Mouse (Mus musculus) kidney, embryonic 15.5 days (tissue): ENCODE results near the gene Mab21l1. TPM values are rescaled to one million over a fixed set of nuclear protein-coding genes. Genes with fewer than 3 reads are reported as not detected.

ENCODE experiments used
- ATAC-seq: fragments of 200-750 bp; cut with Nextera tagmentation; replicated peaks from 2 replicates; pipeline ENCODE4 v1.8.0; 2017; ENCODE audit warnings: moderate TSS enrichment; ENCODE audit not compliant: low FRiP score
- H3K27ac ChIP-seq: fragments of 300-500 bp; sonication (generic); 2 replicates; pipeline ENCODE4 v1.5.1; 2015; ENCODE audit warnings: mild to moderate bottlenecking, inconsistent platforms
- H3K27me3 ChIP-seq: fragments of 300-500 bp; sonication (generic); 2 replicates; pipeline ENCODE4 v1.6.1; 2015; ENCODE audit warnings: inconsistent platforms
- H3K36me3 ChIP-seq: fragments of 300-500 bp; sonication (generic); 2 replicates; pipeline ENCODE4 v1.6.1; 2015; ENCODE audit warnings: inconsistent platforms
- H3K4me1 ChIP-seq: fragments of 300-500 bp; sonication (generic); 2 replicates; pipeline ENCODE4 v1.6.1; 2015; ENCODE audit warnings: inconsistent platforms
- H3K4me2 ChIP-seq: fragments of 300-500 bp; sonication (generic); 2 replicates; pipeline ENCODE4 v1.6.1; 2015; ENCODE audit warnings: moderate library complexity, mild to moderate bottlenecking, inconsistent platforms
- H3K4me3 ChIP-seq: fragments of 300-500 bp; sonication (generic); replicated peaks from 2 replicates; pipeline ENCODE4 v1.5.1; 2015; ENCODE audit warnings: mild to moderate bottlenecking, inconsistent platforms
- H3K9ac ChIP-seq: fragments of 300-500 bp; sonication (generic); 2 replicates; pipeline ENCODE4 v1.6.1; 2015; ENCODE audit warnings: mild to moderate bottlenecking, inconsistent platforms
- H3K9me3 ChIP-seq: fragments of 300-500 bp; sonication (generic); replicated peaks from 2 replicates; pipeline ENCODE4 v1.6.1; 2016; ENCODE audit warnings: inconsistent platforms
- WGBS: fragments of 180-500 bp; shearing (Covaris S2); methylation state at CpG from one replicate; pipeline ENCODE4 v1.1.7; 2015; ENCODE audit warnings: mixed read lengths; 5-methylcytosine and 5-hydroxymethylcytosine counted together
- polyA plus RNA-seq: library from polyadenylated mRNA; unstranded; fragments of >200 nt; fragmentation: Nextera tagmentation; extraction: Ambion mirVana; gene quantifications from 2 replicates; pipeline ENCODE4 v1.2.1, GENCODE M21; 2015

Mab21l1 gene
- polyA plus RNA-seq, 1 experiment from 2014 or later: 1.8 TPM

- H3K27ac ChIP-seq: no peak overlapping the region
- peaks cover 6% of the 10 kb centered on the region; the same call in 1 of the 2 replicates for H3K4me1 ChIP-seq
- no peak overlapping the region for H3K4me2 ChIP-seq
- ATAC-seq: no peak
- no peaks in the 10 kb centered on the region for H3K36me3 ChIP-seq
- 68% methylated on average over 2 of the region's 2 CpGs for WGBS
- H3K4me3 ChIP-seq: no peak overlapping the region
- no peaks in the 10 kb centered on the region for H3K9me3 ChIP-seq
- H3K9ac ChIP-seq: no peak overlapping the region
- peaks cover 36% of the 10 kb centered on the region for H3K27me3 ChIP-seq
Measured at GRCm38 (mm10) chr3:55789856-55790255, 7.5 kb downstream of the Mab21l1 start.

- H3K4me1 ChIP-seq: peaks cover 6% of the 10 kb centered on the region; the same call in 1 of the 2 replicates
- no peak overlapping the region for H3K4me2 ChIP-seq
- no peak for ATAC-seq
- no peaks in the 10 kb centered on the region for H3K36me3 ChIP-seq
- H3K4me3 ChIP-seq: no peak overlapping the region
- H3K27me3 ChIP-seq: peaks cover 31% of the 10 kb centered on the region
- H3K9ac ChIP-seq: no peak overlapping the region
- no peak overlapping the region for H3K27ac ChIP-seq
- 86% methylated on average over 4 of the region's 4 CpGs for WGBS
- no peaks in the 10 kb centered on the region for H3K9me3 ChIP-seq
Measured at GRCm38 (mm10) chr3:55790609-55791008, 8.3 kb downstream of the Mab21l1 start.

- Histone ChIP-seq H3K36me3 (no peaks in the 10 kb centered on the region), H3K4me1 (peaks cover 5% of the 10 kb centered on the region; the same call in 1 of the 2 replicates), H3K9ac (no peak overlapping the region), H3K27me3 (peaks cover 16% of the 10 kb centered on the region), H3K4me2 (no peak overlapping the region), H3K4me3 (no peak overlapping the region), H3K9me3 (no peaks in the 10 kb centered on the region), H3K27ac (no peak overlapping the region)
- WGBS: 74% methylated on average over 5 of the region's 5 CpGs
- ATAC-seq: no peak
Measured at GRCm38 (mm10) chr3:55792251-55792650, 9.9 kb downstream of the Mab21l1 start.

GRCm38 (mm10) chr3:55793842-55794575 is 11.7 kb downstream of the Mab21l1 start:
- WGBS: 43% methylated on average over 7 of the region's 7 CpGs

GRCm38 (mm10) chr3:55794768-55795167 is 12.5 kb downstream of the Mab21l1 start:
- Histone ChIP-seq H3K4me2 (no peak overlapping the region), H3K27ac (no peak overlapping the region), H3K27me3 (no peaks in the 10 kb centered on the region), H3K4me3 (no peak overlapping the region), H3K4me1 (no peaks in the 10 kb centered on the region), H3K9ac (no peak overlapping the region), H3K36me3 (no peaks in the 10 kb centered on the region), H3K9me3 (no peaks in the 10 kb centered on the region)
- WGBS: 72% methylated on average over 2 of the region's 2 CpGs
- ATAC-seq: no peak

More at GRCm38 (mm10) chr3:55793842-55794575, 11.7 kb downstream of the Mab21l1 start:
- no peaks in the 10 kb centered on the region for H3K9me3 ChIP-seq
- H3K9ac ChIP-seq: no peak overlapping the region
- no peaks in the 10 kb centered on the region for H3K36me3 ChIP-seq
- H3K27ac ChIP-seq: no peak overlapping the region
- H3K4me2 ChIP-seq: no peak overlapping the region
- ATAC-seq: no peak
- H3K4me3 ChIP-seq: no peak overlapping the region
- H3K4me1 ChIP-seq: no peaks in the 10 kb centered on the region
- peaks cover 7% of the 10 kb centered on the region for H3K27me3 ChIP-seq

GRCm38 (mm10) chr3:55814993-55815625 is 32.8 kb downstream of the Mab21l1 start:
- no peaks in the 10 kb centered on the region for H3K4me1 ChIP-seq
- no peaks in the 10 kb centered on the region for H3K9me3 ChIP-seq
- H3K36me3 ChIP-seq: no peaks in the 10 kb centered on the region
- H3K9ac ChIP-seq: no peak overlapping the region
- H3K27me3 ChIP-seq: no peaks in the 10 kb centered on the region
- no peak overlapping the region for H3K4me2 ChIP-seq
- WGBS: 56% methylated on average over 5 of the region's 5 CpGs
- H3K27ac ChIP-seq: no peak overlapping the region
- ATAC-seq: no peak
- no peak overlapping the region for H3K4me3 ChIP-seq

GRCm38 (mm10) chr3:55816096-55816495 is 33.8 kb downstream of the Mab21l1 start:
- H3K9ac ChIP-seq: no peak overlapping the region
- H3K9me3 ChIP-seq: no peaks in the 10 kb centered on the region
- WGBS: 79% methylated on average over 5 of the region's 5 CpGs
- no peak overlapping the region for H3K4me2 ChIP-seq
- no peaks in the 10 kb centered on the region for H3K4me1 ChIP-seq
- no peak overlapping the region for H3K27ac ChIP-seq
- H3K27me3 ChIP-seq: no peaks in the 10 kb centered on the region
- no peak for ATAC-seq
- H3K4me3 ChIP-seq: no peak overlapping the region
- H3K36me3 ChIP-seq: no peaks in the 10 kb centered on the region

GRCm38 (mm10) chr3:55816638-55817375 is 34.5 kb downstream of the Mab21l1 start:
- no peaks in the 10 kb centered on the region for H3K9me3 ChIP-seq
- H3K4me2 ChIP-seq: no peak overlapping the region
- ATAC-seq: 0 out of 2 replicates have a peak, but pooled peaks have one; percentile 29
- H3K36me3 ChIP-seq: no peaks in the 10 kb centered on the region
- WGBS: 73% methylated on average over 6 of the region's 6 CpGs
- no peak overlapping the region for H3K9ac ChIP-seq
- no peaks in the 10 kb centered on the region for H3K27me3 ChIP-seq
- no peak overlapping the region for H3K4me3 ChIP-seq
- no peaks in the 10 kb centered on the region for H3K4me1 ChIP-seq
- H3K27ac ChIP-seq: no peak overlapping the region

- WGBS: 80% methylated on average over 2 of the region's 2 CpGs
- H3K9me3 ChIP-seq: no peaks in the 10 kb centered on the region
- no peak overlapping the region for H3K27ac ChIP-seq
- no peaks in the 10 kb centered on the region for H3K4me1 ChIP-seq
- H3K36me3 ChIP-seq: no peaks in the 10 kb centered on the region
- H3K4me3 ChIP-seq: no peak overlapping the region
- no peaks in the 10 kb centered on the region for H3K27me3 ChIP-seq
- no peak for ATAC-seq
- no peak overlapping the region for H3K9ac ChIP-seq
- no peak overlapping the region for H3K4me2 ChIP-seq
Measured at GRCm38 (mm10) chr3:55818082-55818481, 35.8 kb downstream of the Mab21l1 start.

GRCm38 (mm10) chr3:55819598-55819997 is 37.3 kb downstream of the Mab21l1 start:
- H3K9ac ChIP-seq: no peak overlapping the region
- no peaks in the 10 kb centered on the region for H3K27me3 ChIP-seq
- ATAC-seq: no peak
- no peak overlapping the region for H3K4me3 ChIP-seq
- no peaks in the 10 kb centered on the region for H3K9me3 ChIP-seq
- no peaks in the 10 kb centered on the region for H3K36me3 ChIP-seq
- no peak overlapping the region for H3K27ac ChIP-seq
- 0 out of 2 replicates have a peak, but pooled peaks cover under 1% of the 10 kb centered on the region for H3K4me1 ChIP-seq
- H3K4me2 ChIP-seq: no peak overlapping the region

- H3K36me3 ChIP-seq: no peaks in the 10 kb centered on the region
- H3K9ac ChIP-seq: no peak overlapping the region
- peaks cover 4% of the 10 kb centered on the region; the same call in 1 of the 2 replicates for H3K4me1 ChIP-seq
- no peak overlapping the region for H3K4me2 ChIP-seq
- H3K27ac ChIP-seq: no peak overlapping the region
- no peak overlapping the region for H3K4me3 ChIP-seq
- no peaks in the 10 kb centered on the region for H3K9me3 ChIP-seq
- H3K27me3 ChIP-seq: no peaks in the 10 kb centered on the region
- no peak for ATAC-seq
- WGBS: 60% methylated on average over 3 of the region's 3 CpGs
Measured at GRCm38 (mm10) chr3:55824864-55825263, 42.6 kb downstream of the Mab21l1 start.
